Mouse (Mus musculus) lung, postnatal 0 days (tissue): ENCODE measurements around the gene Hyal1. TPM values are rescaled to one million over a fixed set of nuclear protein-coding genes. Genes with fewer than 3 reads are reported as not detected.

Experiments
- ATAC-seq: fragments of 200-750 bp; cut with Nextera tagmentation; 2 replicates; pipeline ENCODE4 v1.8.0; 2017; ENCODE audit warnings: moderate library complexity
- DNase-seq: peaks from one replicate; pipeline ENCODE4 v3.0.0-alpha.2; 2016; ENCODE audit warnings: low spot score
- H3K27ac ChIP-seq: fragments of 300-500 bp; sonication (generic); 2 replicates; pipeline ENCODE4 v1.5.1; 2014; ENCODE audit warnings: antibody characterized with exemption, mild to moderate bottlenecking, low read length, mixed read lengths
- H3K27me3 ChIP-seq: fragments of 300-500 bp; sonication (generic); replicated peaks from 2 replicates; pipeline ENCODE4 v1.6.1; 2014; ENCODE audit warnings: low read length, mixed read lengths; ENCODE audit not compliant: insufficient read depth
- H3K36me3 ChIP-seq: fragments of 300-500 bp; sonication (generic); 2 replicates; pipeline ENCODE4 v1.6.1; 2014; ENCODE audit warnings: low read length, mixed read lengths; ENCODE audit not compliant: insufficient read depth
- H3K4me1 ChIP-seq: fragments of 300-500 bp; sonication (generic); 2 replicates; pipeline ENCODE4 v1.6.1; 2014; ENCODE audit warnings: antibody characterized with exemption, low read depth, low read length, mixed read lengths; ENCODE audit not compliant: insufficient read depth
- H3K4me2 ChIP-seq: fragments of 300-500 bp; sonication (generic); replicated peaks from 2 replicates; pipeline ENCODE4 v1.6.1; 2014; ENCODE audit warnings: low read depth, mild to moderate bottlenecking, low read length, moderate library complexity, mixed read lengths
- H3K4me3 ChIP-seq: fragments of 300-500 bp; sonication (generic); 2 replicates; pipeline ENCODE4 v1.5.1; 2014; ENCODE audit warnings: low read depth, low read length
- H3K9ac ChIP-seq: fragments of 300-500 bp; sonication (generic); replicated peaks from 2 replicates; pipeline ENCODE4 v1.6.1; 2014; ENCODE audit warnings: low read depth, mild to moderate bottlenecking
- H3K9me3 ChIP-seq: fragments of 300-500 bp; sonication (generic); 2 replicates; pipeline ENCODE4 v1.6.1; 2016; ENCODE audit warnings: low read length, mixed read lengths
- CTCF ChIP-seq: IDR thresholded peaks from 2 replicates; pipeline ENCODE4 v1.5.1; 2016; ENCODE audit warnings: antibody characterized with exemption, mild to moderate bottlenecking
- EP300 ChIP-seq: IDR thresholded peaks from 2 replicates; pipeline ENCODE4 v1.6.1; 2016; ENCODE audit warnings: antibody characterized with exemption, mild to moderate bottlenecking, control low read depth
- WGBS: fragments of 180-500 bp; shearing (Covaris S2); extraction: QIAGEN DNeasy Blood & Tissue Kit; methylation state at CpG from one replicate; pipeline ENCODE4 v1.1.7; 2014; 5-methylcytosine and 5-hydroxymethylcytosine counted together
- polyA plus RNA-seq: library from polyadenylated mRNA; unstranded; fragments of >200 nt; fragmentation: Nextera tagmentation; extraction: Ambion mirVana; gene quantifications from 2 replicates; pipeline ENCODE4 v1.2.1, GENCODE M21; 2015

Gene Hyal1
- polyA plus RNA-seq, 1 experiment from 2014 or later, result 11.0 TPM

DNA sequence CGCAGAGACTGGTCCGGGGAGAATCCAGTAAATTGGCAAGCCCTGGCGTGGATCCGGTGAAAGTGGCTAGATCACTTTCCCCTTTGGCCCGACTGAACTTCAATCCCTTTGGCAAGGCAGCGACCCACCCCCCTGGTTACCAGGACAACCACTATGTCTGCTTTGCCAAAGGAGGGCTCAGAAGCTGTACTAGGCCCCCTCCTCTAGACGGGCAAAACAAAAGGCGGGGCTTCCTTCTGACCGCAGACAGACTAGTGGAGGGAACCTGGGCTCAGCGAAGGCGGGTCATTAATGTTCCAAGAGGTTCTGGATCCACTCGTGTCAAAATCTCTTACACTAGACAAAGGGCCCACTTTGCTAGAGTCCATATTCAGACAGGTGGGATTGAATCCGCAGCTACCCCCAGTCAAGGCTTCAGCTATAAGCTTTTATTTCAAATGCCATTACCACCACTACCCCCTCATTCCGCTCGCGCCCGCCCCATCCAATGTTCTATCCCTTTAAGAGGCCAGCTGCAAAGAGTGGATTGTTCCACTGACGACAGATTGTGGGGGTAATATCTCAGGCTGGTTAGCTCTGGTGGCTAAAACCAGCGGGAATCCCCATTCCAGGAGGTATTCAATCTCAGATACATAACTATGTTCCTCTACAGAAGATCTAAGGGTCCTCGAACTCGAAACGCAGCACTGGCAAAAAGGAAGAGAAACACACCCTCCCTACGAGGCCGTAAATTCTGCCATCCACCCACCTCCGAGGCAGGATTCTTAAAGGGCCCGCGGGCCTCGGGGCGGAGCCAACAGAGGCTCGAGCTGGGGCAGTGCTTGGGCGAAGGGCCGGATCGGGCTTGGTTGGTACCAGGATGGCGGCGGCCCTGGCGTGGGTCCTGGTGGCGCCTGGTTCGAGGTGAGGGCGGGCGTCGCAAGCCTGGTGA, 8.1 kb upstream of the Hyal1 start:
- Histone ChIP-seq H3K4me1 (peaks cover 17% of the 10 kb centered on the region; the same call in 1 of the 2 replicates), H3K4me2 (peak overlapping the region; percentile 70), H3K27me3 (no peaks in the 10 kb centered on the region), H3K27ac (peak overlapping the region; percentile 92), H3K4me3 (peak overlapping the region; percentile 63), H3K9ac (peak overlapping the region; percentile 41), H3K9me3 (no peaks in the 10 kb centered on the region), H3K36me3 (peaks cover 8% of the 10 kb centered on the region; the same call in 1 of the 2 replicates)
- peak; percentile 68 for ATAC-seq
- DNase-seq, result peak; percentile 95
- TF ChIP-seq CTCF (no peak), EP300 (peak; percentile 69)
- under 1% methylated on average over 41 of the region's 41 CpGs for WGBS

DNA sequence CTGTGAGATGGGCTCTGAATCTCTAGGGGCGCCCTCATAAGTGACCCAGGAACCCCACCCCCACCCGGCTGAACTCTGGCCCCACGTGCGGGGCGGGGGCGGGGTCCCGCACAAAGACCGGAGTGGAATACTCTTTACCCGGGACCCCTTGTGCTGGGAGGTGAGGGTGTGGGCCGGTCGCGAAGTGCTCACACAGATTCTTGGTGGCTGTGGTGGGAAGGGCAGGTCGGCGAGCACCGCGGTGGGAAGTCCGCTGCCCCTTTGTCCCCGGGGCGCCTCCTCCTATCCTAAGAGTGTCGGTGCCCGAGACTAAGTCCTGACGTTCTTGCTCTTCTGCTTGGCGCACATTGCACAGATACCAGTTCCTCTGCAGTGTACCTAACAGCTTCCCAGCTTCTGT, 7.5 kb upstream of the Hyal1 start:
- no peaks in the 10 kb centered on the region for H3K9me3 ChIP-seq
- peaks cover 11% of the 10 kb centered on the region; the same call in 1 of the 2 replicates for H3K4me1 ChIP-seq
- H3K9ac ChIP-seq, result peak overlapping the region; percentile 41
- peak overlapping the region; percentile 63 for H3K4me3 ChIP-seq
- no peak for TF ChIP-seq CTCF
- no peak for TF ChIP-seq EP300
- DNase-seq (peak; percentile 53), ATAC-seq (peak; percentile 3)
- peaks cover 8% of the 10 kb centered on the region; the same call in 1 of the 2 replicates for H3K36me3 ChIP-seq
- H3K27me3 ChIP-seq, result no peaks in the 10 kb centered on the region
- peak overlapping the region; percentile 92 for H3K27ac ChIP-seq
- 1% methylated on average over 22 of the region's 23 CpGs for WGBS
- peak overlapping the region; percentile 70 for H3K4me2 ChIP-seq

DNA sequence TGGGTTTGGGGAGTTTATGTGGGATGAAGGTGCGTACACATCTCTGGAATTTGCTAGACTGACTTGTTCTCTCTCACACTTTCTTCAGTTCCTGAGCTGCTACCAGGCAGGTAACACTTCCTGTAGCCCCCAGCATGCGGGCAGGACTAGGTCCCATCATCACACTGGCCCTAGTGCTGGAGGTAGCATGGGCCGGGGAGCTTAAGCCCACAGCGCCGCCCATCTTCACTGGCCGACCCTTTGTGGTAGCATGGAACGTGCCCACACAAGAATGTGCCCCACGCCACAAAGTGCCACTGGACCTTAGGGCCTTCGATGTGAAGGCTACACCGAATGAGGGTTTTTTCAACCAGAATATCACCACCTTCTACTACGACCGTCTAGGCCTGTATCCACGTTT, 6.7 kb upstream of the Hyal1 start:
- Histone ChIP-seq H3K9ac (peak overlapping the region; percentile 41), H3K4me1 (peaks cover 10% of the 10 kb centered on the region; the same call in 1 of the 2 replicates), H3K27me3 (no peaks in the 10 kb centered on the region), H3K36me3 (peaks cover 8% of the 10 kb centered on the region; the same call in 1 of the 2 replicates), H3K4me3 (peak overlapping the region; percentile 63), H3K9me3 (no peaks in the 10 kb centered on the region), H3K4me2 (peak overlapping the region; percentile 70), H3K27ac (peak overlapping the region; percentile 92)
- 24% methylated on average over 13 of the region's 13 CpGs for WGBS
- ATAC-seq, result no peak
- DNase-seq, result no peak
- peak; percentile 23; the same call in 1 of the 2 replicates for TF ChIP-seq CTCF
- TF ChIP-seq EP300, result no peak

DNA sequence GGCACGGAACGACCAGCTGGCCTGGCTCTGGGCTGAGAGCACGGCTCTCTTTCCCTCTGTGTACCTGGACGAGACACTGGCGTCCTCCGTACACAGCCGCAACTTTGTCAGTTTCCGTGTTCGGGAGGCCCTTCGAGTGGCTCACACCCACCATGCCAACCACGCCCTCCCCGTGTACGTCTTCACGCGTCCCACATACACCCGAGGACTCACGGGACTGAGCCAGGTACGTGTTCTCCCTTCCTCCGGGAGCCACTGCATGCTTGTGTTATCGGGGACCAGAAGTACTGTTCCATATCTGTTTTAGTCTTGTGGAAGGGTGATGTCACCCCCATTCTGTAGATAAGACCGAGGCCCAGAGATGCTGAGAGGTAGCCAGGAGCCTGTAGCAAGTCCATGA, 5.9 kb upstream of the Hyal1 start:
- Histone ChIP-seq H3K9ac (no peak overlapping the region), H3K4me1 (peaks cover 10% of the 10 kb centered on the region; the same call in 1 of the 2 replicates)
- ATAC-seq, result no peak

DNA sequence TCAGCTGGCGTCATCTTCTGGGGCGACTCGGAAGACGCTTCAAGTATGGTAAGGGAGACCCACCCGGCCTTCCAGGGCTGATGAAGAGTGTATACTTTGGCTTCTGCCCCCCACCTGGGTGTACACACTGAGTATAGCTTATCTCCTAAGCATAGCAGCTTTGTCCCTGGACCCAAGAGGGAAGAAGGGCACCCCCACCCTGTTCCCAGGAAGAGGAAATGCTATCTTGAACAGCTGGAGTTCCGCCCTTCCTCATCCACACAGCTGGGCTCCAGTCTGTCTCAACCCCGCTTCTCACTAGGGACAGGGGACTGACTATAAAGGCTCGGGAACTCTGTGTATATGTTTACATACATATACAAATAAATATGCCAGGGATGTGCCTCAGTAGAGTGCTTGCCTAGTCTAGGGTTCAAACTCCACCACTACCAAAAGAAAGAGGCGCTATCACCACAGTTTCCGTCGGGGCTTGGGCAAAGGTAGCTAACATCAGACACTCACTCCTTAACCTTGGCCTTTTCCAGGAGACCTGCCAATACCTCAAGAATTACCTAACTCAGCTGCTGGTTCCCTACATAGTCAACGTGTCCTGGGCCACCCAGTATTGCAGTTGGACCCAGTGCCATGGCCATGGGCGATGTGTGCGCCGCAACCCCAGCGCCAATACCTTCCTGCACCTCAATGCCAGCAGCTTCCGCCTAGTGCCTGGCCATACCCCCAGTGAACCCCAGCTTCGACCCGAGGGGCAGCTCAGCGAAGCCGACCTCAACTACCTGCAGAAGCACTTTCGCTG, 5.0 kb upstream of the Hyal1 start:
- Histone ChIP-seq H3K9ac (no peak overlapping the region), H3K36me3 (peaks cover 8% of the 10 kb centered on the region; the same call in 1 of the 2 replicates), H3K27me3 (no peaks in the 10 kb centered on the region), H3K9me3 (no peaks in the 10 kb centered on the region), H3K4me2 (0 out of 2 replicates have a peak overlapping the region, but pooled peaks have one; percentile 70), H3K4me3 (no peak overlapping the region), H3K4me1 (peaks cover 12% of the 10 kb centered on the region; the same call in 1 of the 2 replicates), H3K27ac (peak overlapping the region; percentile 66)
- TF ChIP-seq EP300 (peak; percentile 97), CTCF (no peak)
- peak; percentile 6 for ATAC-seq
- WGBS, result 78% methylated on average over 22 of the region's 22 CpGs
- peak; percentile 52 for DNase-seq

More for the DNA sequence above, 5.9 kb upstream of the Hyal1 start:
- TF ChIP-seq CTCF (no peak), EP300 (no peak)
- H3K27me3 ChIP-seq, result no peaks in the 10 kb centered on the region
- WGBS, result 64% methylated on average over 21 of the region's 21 CpGs
- H3K4me3 ChIP-seq, result peak overlapping the region; percentile 63; the same call in 1 of the 2 replicates
- peak overlapping the region; percentile 29 for H3K27ac ChIP-seq
- peaks cover 8% of the 10 kb centered on the region; the same call in 1 of the 2 replicates for H3K36me3 ChIP-seq
- DNase-seq, result peak; percentile 45
- peak overlapping the region; percentile 70 for H3K4me2 ChIP-seq
- no peaks in the 10 kb centered on the region for H3K9me3 ChIP-seq

DNA sequence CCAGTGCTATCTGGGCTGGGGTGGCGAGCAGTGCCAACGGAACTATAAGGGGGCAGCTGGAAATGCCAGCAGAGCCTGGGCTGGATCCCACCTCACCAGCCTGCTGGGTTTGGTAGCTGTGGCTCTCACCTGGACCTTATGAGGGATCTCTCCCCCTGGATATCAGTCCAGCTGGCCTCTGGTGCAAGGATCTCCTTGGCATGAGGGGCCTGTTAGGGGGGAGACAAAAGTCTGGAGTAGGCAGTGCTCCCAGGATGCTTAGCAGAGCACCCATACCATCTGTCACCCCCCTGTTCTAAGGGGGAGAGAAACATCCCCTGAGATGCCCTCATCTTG, 4.4 kb upstream of the Hyal1 start:
- H3K36me3 ChIP-seq, result peaks cover 8% of the 10 kb centered on the region; the same call in 1 of the 2 replicates
- no peak overlapping the region for H3K4me2 ChIP-seq
- H3K27ac ChIP-seq, result peak overlapping the region; percentile 66; the same call in 1 of the 2 replicates
- no peaks in the 10 kb centered on the region for H3K27me3 ChIP-seq
- DNase-seq, result no peak
- no peak overlapping the region for H3K4me3 ChIP-seq
- peaks cover 12% of the 10 kb centered on the region; the same call in 1 of the 2 replicates for H3K4me1 ChIP-seq
- ATAC-seq, result no peak
- H3K9ac ChIP-seq, result no peak overlapping the region
- 86% methylated on average over 2 of the region's 2 CpGs for WGBS
- H3K9me3 ChIP-seq, result no peaks in the 10 kb centered on the region
- TF ChIP-seq EP300 (no peak), CTCF (no peak)
